Mouse (Mus musculus): ENCODE results near the gene Ndufs5. TPM values are rescaled to one million over a fixed set of nuclear protein-coding genes. Genes with fewer than 3 reads are reported as not detected.

Ndufs5 gene
- total RNA-seq, 2 experiments from 2014 or later, result 180 to 196 TPM

- DNase-seq, result peak in 1 of 2 experiments; percentile 48
Measured at GRCm38 (mm10) chr4:123687025-123687781, 30.8 kb downstream of the Ndufs5 start.

DNA sequence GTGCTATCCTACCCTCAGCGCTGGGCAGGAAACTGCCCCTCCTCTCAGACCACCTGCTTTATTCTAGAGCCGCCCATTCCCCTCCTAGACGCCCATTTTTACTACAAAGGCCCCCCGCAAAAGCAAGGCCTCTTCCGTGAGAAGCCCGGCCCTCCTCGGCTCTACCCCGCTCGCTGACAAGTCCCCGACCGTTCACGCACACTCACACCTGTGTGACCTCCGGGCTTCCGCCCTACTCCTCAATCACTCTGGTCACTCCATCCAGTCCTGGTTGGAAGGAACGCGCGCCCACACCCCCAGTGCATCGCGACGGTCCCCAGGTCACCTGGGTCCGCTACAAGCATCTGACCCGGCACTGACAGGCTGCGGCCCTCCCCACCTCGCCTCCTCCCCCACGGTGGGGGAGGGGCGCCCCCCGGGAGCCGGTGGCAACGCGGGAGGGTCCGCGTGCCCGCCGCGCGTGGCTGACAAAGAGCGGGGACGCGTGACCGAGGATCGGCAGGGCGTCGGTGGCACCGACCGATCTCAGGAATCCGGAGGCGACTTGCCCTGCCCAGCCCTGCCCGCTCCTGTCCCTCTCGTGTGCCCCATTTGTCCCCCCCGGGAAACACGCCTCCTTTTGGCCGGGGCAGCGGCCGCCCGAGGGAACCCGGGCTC is 31.5 kb downstream of the Ndufs5 start:
- DNase-seq, result no peak

DNA sequence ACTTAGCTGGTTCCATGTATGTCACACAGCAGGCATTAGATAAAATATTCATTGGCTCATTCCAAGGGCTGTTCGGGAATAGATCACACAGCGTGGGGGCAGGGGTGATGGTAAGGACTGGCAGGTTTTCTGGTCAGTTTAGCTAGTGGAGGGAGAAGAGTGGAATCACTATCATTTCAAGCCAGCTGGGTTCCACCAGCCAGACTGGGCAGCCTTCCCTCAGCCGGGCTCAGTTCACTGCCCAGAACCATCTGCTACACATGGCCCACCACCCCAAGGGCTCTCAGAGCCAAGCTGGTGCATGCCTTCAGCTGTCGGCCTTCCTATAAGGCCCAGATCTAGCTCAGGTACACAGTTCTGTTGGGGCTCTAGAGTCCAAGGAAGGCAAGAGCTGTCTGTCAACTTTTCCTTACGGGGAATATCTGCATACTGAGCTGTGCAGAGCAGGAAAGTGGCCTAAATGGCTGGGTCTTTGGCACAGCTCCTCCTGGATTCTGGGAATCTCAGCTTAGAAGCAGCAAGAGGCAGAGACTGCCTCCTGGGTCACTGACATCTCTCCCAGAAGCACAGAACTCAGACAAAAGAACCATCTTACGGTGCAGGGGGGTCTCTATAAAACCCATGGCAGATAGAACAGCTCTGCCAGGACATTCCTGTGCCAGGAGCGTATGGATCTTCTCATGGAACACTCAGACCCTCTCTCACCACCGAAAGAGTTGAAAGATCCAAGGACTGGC is 32.3 kb downstream of the Ndufs5 start:
- DNase-seq, result peak in 1 of 2 experiments; percentile 53

GRCm38 (mm10) chr4:123685046-123685445 is 33.0 kb downstream of the Ndufs5 start:
- DNase-seq, result no peak

- no peak for DNase-seq
Measured at GRCm38 (mm10) chr4:123684260-123684659, 33.7 kb downstream of the Ndufs5 start, which contains the start of gene Macf1. Macf1 (minus strand) TSS chr4:123684360.

DNA sequence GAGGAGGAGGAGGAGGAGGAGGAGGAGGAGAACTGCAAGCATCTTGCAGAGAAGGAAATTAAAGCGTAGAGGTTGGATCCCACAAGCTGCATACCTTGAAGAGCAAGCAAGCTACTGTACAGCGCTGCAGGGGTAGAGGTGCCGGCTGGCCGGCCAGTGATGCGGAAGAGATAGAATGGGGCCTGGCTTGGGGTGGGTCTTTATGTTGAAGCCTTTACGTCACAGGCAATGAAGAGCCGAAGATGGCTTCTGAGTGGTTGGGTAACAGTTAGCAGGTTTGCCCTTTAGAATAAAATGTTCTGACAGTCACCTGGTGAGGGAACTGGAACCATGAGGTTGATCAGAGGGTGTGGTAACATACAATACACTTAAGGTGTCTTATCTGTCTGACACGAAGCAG is 35.7 kb downstream of the Ndufs5 start:
- DNase-seq, result no peak

- no peak for DNase-seq
Measured at GRCm38 (mm10) chr4:123680962-123681361, 37.0 kb downstream of the Ndufs5 start.

DNA sequence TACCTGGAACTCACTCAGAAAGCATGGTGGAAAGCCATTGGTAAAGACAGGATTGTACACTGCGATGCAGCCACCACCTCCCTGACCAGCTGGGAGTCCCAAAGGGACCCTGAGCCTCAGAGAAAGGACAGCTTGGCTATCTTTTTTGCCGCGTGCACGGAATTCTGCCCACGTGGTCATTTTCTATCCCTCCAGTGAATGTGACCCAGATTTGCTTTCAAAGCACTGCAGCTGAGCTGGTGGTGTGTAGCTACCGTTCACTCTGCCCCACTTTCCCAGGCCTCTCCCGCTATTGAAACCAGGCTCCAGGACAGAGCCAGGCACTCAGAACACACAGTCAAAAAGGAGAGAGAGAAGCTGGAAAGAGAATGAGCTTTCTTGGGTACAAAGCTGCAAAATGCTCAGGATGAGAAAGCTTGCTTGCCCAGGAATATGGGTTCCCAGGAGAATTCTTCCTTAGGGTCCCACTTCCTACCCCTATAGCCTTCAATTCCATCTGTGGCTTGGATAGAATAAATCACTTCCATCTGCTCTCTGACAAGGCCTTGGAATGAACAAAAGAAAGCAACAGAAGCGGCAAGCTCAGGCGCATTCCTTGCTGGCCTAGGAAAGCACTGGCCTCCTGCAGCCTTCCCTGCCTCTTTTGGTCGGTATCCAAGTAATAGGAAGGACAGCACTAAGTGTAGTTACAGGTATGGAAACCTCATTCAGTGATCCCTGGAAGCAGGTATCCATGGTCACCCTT is 40.8 kb downstream of the Ndufs5 start:
- DNase-seq, result peak in 1 of 2 experiments; percentile 56

DNA sequence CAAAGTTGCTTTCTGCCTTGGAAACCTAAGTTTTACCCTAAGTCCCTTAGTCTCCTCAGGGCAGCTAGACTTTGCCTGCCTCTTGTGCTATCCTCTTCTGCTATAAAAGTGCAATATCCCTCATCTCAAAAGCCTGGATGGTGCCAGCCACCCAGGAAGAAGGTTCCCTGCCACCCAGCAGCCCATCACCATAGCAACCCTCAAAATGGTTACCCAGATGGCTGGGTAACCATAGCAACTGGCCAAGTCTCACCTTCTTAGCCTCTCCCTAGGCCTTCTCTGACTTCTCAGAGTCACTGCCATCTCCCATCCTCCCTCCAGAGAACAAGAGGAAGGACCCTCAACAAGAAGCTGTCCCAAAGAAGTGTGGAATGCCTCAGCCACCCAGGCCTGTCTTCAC is 47.4 kb downstream of the Ndufs5 start:
- DNase-seq, result no peak

- no peak for DNase-seq
Measured at GRCm38 (mm10) chr4:123669696-123670095, 48.3 kb downstream of the Ndufs5 start.

DNA sequence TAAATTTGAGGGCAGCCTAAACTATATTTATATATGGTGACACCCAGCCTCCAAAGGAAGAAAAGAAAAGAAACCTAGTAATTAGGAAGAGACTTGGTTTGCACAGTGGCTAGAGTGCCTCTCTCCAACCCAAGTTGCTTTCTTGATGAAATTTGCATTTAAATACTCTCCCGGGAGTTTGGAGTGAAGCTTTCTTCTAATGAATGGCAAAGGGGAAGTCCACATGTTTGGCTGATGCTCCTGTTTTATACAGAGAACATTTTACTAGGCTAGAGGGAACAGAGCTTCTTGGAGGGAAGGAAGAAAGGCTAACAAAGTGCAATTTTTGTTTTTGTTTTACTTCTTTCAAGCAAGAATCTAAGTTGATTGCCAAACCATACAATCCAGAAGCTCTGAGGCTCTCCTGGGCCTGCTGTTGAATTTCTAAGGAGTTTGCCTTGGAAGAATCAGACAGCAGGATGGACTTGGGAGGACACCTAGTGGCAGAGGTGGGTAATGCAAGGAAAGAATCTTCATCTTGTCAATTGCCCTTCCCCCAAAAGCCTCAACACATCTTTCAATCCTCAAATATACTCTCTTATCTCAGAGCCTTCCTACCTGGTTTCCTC is 50.6 kb downstream of the Ndufs5 start:
- DNase-seq, result peak; percentile 69 to 79

DNA sequence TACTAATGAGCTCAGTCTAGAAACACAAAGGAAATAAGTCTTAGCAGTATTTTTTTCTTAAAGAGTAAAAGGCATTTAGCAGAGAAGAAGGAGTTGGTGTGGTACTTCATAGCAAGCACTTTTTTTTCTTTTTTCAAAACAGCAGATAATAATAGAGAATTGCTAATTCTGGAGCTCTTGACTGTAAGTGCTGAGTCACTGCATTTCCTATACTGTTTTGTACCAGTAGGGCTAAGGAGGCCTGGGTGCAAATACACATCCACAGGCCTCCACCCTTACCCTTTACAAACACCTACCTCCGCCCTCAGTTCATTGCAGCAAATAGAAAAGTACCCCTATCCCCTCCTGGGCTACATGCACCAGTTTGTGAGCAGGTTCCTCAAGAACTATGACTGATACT is 51.5 kb downstream of the Ndufs5 start:
- DNase-seq, result no peak

GRCm38 (mm10) chr4:123665681-123666278 is 52.2 kb downstream of the Ndufs5 start:
- no peak for DNase-seq

- no peak for DNase-seq
Measured at GRCm38 (mm10) chr4:123664951-123665661, 52.9 kb downstream of the Ndufs5 start.

DNA sequence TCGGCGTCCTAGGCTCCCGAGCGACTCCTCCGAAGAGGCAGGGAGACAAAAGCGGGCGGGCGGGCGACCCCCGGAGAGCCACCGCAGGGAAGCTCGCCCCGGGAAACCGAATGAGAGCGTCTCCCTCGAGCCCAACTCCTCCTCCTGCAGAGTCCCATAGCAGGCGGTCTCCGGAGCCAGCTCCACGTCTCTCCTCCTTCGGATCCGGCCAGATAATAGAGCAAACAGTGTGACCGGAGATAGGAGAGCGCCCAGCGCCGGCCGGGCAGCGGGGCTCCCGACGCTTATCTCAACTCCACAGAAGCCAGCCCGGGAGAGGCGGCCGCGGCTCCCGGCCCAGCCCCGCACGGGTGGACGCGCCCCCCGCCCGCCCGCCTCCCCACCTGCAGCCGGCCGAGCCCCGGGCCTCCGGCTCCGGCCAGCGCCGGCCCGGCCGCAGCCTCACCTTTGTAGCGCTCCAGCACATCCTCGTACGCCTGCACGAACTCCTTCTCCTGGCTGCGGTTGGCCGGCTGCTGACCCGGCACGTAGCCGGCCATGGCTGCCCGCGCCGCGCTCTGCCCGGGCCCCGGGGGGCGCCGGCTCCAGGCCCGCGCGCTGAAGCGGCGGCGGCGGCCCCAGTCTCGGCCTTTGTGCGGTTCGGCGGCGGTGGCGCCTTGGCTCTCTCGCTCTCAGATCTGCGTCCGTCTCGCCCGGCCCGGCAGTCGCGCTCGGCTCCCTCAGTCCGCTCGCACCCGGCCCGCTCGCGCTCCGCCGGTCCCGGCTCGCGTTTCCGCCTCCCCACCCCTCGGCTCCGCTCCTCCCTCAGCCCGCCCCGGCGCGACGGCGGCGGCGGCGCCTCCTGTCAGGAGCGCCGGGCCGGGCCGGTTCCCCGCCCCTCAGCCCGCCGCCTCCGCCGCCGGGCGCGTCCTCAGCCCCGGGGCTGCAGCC is 53.7 kb downstream of the Ndufs5 start:
- DNase-seq, result peak; percentile 70 to 75

DNA sequence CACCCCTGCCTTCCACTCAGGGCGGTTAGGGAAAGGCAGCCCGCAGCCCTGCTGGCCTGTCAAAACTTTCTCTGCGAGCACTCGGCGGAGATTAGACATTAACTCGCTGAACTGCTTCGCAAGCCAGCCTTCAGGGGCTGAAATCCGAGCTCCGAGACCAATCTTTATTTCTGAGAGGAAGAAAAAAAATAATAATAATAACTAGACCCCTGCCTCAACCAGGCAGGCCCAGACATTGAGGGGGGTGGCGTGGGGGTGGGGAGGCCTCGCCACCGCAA is 54.4 kb downstream of the Ndufs5 start:
- no peak for DNase-seq

- no peak for DNase-seq
Measured at GRCm38 (mm10) chr4:123662914-123663687, 54.9 kb downstream of the Ndufs5 start.
